Comparison of ENCODE assay signal across 1 mouse cellular context in genomic region chr4:143334995-143335394, GRCm38 (mm10).
TF ChIP-seq lines count a peak whose summit lies in the region.

No protein-coding gene starts in this region.

TF ChIP-seq in CH12.LX, 34 proteins besides CTCF, POLR2A, EP300 and RAD21 (continued from another document):
- no peak for TF ChIP-seq KAT2A (IDR thresholded peaks at IDR 0.05; ENCODE audit: insufficient replicate concordance, low read length)
